Mouse (Mus musculus) mature B cell (primary cell): ENCODE data around the gene Hivep2.

Experiments
- in situ Hi-C: fragments of 300-500 bp; cut with MboI; formaldehyde crosslinking; loops from 2 replicates; pipeline ENCODE4 v1.14.3; 2019

Hivep2 gene

DNA sequence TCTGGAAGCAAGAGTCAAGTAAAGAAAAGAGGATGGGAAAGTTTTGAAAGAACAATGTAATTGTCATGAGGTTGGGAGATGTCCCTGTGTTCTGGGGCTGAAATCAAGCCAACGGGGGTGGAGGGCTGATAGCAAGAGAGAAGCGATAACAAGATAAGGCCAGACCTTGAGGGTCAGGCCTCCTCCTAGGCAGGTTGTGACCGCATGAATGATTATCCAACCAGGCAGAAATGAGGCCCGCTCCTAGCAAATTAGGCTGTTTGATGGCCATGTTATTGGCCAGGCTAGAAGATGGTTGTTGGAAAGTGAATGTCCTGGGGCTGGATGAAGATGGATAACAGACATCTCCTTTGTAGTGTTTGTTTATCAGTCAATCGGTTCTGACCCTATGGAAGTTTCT is 5.4 kb downstream of the Hivep2 start:
- in situ Hi-C loops: no loop called here

DNA sequence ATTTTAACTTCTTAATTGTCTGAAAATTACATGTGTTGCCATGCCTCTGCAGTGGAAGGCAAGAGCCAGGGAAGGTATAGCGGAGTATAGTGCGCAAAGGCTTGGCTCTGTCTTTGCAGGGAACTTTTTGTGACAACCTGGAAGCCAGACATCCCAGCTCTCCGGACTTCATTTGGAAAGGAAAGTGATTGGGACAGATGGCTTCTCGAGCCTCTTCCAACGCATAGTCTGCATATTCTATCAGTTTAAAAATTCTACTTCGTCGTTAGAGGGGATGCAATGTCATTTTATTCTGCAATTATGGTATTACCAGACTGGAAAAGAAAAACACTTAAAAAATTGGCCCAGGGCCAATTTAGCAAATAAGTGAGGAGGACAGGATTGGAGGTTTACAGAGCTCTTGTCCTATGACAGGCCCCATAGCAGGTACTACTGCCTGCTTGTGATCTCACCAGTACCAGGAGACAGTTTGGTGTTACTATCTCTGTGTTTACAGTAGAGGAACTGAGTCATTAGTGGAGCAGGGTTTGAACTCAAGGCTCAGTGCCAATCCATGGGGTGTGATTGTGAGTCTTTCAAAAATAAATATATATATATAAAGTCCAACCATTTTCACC is 7.8 kb downstream of the Hivep2 start:
- in situ Hi-C loops: no loop called here

DNA sequence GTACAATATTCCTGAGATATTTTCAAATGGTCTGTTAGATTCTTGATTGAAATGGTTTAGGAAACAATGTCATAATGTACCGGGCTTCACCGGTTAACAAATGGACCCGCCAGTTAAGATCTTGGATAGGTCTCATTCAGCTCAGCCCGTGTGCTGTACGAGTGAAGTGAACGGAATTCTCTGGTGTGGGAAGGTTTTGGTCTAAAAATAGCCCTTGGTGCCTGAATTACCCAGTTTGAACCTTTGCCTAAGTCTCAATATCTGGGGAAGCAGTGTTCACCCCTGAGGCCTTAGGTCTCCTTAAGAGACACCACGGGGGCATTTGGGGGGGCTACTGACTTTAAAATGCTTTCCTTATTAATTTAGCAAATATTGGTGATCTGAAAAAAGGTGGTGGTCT is 8.6 kb downstream of the Hivep2 start:
- in situ Hi-C loops: no loop called here

DNA sequence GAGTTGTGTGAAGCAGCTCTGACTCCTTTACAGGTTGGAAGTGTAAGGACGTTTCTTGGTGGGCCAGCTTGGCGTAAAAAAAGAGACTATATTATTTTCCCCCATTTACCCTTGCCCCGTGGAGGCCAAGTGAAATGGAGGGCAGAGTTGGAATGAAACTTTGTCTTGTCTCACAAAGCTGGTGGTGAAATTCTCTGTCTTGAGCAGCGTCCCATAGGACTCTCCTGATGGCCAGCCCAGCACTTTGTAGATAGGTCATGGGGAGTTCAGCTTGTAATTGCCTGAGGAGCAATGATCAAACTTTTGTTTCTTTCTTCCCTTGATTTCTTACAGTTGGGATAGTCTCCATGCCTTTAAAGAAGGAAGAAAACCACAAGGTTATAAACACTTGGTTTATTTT is 10.0 kb downstream of the Hivep2 start:
- in situ Hi-C loops: no loop called here

DNA sequence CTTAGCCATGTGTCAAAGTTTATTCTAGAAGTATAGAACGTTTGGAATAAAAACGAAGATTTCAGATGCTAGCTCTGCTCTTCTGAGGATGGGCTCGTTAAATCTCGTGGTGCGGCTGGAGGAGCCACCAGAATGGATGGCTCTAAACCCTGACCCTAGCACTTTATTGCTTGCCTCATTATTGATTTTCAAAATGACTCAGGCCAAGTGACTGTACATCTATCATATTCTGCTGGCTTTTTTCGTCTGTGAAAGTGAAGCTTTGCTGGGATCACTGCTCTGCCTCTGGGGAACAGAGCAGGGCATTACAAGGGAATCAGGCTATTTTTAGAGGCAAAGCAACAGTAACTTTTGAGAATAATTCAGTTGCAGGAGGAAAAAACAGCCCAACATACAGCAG is 10.4 kb downstream of the Hivep2 start:
- in situ Hi-C loops: no loop called here

DNA sequence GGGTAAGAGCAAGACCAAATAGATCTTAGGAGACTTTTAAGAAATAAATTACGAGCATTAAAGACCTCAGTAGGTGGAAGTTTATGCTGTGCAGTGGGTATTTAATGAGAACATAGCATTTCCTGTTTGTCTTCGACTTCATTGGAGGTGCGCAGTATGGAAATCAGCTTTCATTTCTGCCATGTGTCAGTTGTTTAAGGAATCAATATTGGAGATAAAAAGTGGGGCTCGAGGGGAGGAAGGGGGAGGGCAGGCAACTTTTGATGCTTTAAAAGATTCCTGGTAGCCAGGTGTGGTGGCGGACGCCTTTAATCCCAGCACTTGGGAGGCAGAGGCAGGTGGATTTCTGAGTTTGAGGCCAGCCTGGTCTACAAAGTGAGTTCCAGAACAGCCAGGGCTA is 16.4 kb downstream of the Hivep2 start:
- in situ Hi-C loops: no loop called here

DNA sequence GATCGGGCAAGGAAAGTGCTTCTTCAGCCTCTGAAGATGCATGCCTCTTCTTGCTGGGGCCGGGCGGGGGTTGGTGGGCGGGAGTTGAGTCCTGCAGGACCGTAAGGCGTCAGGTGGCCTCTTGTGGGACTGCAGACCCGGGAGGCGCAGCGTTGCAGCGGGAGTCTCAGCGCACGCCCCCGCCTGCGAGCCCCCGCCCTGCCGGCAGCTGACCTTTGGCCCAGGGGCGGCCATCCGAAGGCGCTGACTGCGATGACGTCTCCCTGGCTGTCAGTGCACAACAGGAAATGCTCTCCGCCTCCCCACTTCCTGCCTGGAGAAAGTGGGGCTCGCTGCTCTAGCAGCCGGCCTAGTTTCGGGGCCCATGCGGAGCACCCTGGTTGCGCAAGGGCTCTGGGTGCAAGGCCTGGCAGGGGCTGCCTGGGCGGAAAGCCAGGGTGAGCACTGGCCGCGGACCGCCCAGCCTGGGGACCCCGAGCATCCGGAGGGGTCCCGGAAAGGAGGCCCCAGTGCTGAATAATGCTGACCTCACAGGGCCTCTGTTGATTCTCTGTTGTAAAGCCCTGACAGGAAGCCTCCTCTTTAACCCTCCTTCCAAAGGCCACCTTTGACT is 17.0 kb downstream of the Hivep2 start:
- in situ Hi-C loops: no loop called here

DNA sequence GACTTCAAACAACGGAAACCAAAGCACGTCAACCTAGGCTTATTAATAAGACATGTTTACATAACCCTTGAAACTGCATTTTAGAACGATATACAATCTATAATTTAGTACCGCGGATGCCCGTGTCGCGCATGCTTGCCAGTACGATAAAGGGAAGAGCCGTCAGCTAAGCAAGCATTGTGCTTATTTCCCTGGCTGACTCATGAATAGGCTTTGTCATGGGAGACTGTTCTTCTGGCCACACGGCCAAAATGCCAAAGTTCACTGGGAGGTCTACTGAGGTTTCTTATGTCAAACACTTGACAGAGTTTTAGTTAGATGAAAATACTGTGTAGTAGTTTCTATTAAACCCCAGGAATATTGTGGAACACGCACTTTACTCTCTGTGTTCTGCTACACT is 17.8 kb downstream of the Hivep2 start:
- in situ Hi-C loops: no loop called here

DNA sequence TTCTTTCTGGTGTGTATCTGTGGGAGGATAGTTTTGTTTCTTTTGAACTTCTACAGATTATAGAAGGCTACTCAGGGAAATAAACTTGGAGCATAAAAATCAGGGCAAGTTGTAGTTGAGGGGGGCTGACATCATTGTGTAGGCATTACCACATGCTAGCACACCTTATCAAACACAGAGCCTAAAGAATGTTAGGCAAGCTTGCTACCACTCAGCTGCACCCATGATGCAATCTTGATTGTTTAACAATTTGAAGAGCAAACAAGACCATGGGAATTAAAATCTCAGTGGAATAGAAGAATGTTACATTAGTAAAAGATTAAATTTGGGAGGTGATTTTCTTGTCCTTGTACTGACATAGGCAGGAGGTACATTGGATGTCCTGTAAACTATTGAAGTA is 18.4 kb downstream of the Hivep2 start:
- in situ Hi-C loops: no loop called here

DNA sequence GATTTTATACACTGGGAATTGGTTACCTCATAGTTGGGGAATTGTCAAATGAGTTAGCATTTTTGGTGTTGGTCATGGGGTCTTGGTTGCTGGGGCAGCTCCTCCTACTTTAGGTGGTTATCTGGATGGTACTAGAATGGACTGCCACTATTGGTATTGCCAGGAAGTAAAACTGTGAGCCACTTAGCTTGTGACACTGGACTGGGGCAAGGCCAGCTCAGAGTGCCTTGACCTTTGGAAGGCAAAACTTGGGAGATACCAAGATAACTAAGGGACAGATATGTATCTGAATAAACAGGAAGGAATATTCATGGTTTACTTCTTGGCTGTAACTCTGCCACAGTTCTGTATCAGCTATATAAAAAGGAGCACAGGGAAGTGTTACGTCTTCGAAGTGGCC is 20.7 kb downstream of the Hivep2 start:
- in situ Hi-C loops: no loop called here

DNA sequence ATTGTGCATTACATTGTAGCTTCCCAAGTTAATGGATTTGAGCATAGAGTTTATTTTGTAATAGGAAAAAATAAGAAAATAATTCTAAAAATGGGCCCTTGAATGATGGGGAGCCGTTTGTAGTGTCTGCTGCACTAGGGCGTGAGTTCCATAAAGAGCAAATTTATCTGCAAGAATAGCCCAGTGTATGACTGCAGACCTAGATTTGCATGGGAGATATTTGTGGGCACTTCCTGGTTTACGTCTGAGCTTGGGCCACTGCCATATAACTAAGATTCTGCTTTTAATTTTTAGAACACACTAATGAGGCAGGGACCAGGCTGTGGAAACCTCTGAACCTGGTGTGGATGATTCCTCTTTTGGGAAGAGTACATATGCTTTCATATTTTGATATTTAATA is 21.5 kb downstream of the Hivep2 start:
- in situ Hi-C loops: no loop called here

DNA sequence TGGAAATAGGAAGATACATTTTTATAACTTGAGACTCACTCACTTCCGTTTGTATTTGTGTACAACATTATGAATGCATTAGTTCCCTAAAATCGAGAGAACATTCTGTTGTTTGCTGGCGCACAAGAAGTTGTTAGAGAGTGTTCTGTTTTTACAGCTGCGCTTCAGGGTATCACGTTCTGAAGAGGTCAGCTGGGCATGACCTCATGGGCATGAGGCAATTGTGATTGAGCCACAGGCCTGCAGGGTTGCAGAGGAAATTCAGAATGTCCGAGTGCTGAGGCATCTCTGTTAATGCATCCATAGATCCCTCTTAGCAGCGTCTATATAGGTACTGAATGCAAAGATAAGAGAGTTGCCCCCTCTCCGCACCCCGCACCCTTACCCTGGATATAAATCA is 22.4 kb downstream of the Hivep2 start:
- in situ Hi-C loops: no loop called here

DNA sequence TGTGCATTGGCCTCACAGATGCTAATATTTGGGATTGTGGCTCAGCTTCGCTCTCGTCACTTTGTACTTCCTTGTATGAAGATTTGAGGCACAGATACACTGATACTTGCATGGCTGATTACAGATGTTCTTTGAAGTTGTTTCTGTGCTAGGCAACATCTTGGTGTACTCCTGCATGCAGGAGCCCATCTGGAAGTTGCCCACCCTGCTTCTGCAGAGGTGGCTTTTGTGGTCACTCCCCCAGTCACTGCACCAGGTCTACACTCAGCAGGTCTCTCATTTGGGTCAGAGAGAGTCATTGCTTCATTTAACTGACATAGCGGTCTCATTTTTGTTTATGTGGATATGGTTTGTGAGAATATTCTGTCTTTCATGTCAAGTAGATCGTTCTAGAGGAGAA is 22.9 kb downstream of the Hivep2 start:
- in situ Hi-C loops: no loop called here

DNA sequence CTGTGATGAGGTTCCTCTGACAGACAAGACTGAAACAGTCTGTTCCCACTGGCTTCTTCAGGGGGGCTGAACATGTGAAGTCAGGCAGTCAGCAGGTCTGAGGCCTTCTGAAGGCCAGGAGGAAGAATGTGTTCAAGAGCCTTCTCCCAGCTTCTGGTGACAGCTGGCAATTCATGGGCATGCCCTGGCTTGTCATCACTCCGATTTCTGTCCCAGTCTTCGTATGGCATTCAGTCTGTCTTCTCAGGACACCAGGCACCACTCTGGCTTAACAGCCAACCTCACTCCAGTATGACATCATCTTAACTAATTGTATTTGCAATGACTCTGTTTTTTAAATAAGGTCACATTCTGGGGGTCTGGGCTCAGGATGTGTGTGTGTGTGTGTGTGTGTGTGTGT is 25.0 kb downstream of the Hivep2 start:
- in situ Hi-C loops: no loop called here

DNA sequence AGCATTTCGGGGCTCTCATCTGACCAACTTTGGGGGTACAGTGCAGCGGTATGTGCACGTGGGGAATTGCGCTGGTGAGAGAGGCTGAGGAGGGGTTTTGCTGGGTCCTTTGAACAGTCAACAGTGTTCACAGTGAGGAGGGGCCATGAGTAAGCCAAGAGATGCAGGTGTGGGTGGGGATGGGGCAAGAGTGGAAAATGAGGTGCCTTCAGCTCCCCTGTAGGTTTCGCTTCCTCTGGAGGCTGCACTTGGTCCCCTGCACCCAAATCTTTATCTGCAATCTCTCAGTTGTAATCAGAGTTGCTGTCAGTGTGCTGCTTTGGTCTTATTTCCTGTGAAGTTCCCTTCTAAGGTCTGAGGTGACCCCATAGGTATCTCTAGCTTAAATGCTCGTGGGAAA is 27.5 kb downstream of the Hivep2 start:
- in situ Hi-C loops: no loop called here

DNA sequence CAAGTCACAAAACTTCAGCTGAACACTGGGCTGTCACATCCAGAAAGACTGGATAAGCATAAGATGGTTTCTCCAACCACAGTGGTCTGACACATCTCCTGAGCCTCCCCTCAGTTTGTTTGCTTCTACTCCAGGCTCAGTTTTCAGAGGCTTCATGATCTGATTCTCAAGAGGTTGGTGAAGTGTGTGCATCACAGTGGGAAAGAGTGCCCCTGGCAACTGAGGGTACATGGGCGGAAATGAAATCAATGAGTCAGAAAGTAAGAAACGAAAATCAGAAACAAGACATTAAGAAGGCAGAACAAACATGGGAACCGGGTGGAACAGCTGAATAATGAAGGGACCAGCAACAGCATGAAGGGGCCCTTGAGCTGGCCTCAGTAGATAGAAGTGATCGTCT is 31.5 kb downstream of the Hivep2 start:
- in situ Hi-C loops: no loop called here

DNA sequence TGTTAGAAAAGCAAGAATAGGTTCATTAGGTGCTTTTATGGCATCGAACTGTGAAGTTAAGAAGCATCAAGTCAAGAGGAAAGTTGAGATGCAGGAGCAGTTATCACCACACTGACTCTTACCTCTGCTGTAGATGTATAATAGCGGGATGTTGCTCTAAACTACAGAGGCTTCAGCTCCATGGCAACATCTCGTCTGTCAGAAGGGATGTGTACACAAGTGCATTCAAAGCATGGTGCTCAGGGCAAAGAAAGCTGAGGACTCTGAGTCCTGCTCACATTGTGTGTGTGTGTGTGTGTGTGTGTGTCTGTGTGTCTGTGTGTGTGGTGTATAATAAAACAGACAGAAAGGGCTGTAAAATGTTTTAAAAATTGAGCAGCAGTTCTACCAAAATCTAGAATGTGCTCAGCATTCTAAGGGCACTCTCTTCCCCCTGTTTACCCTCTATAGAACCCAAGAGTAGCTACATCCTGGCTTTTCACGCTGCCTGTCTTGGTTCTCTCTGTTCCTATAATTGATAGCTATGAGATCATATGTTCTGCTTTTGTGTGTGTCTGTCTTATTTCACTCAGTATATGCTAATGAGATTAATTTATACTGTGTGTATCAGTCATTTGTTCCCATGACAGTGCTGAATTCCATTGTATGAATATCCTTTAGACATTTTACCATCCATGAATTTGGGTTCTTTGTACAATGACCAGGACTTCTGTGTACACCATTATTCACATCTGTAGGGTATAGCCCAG is 39.1 kb downstream of the Hivep2 start:
- in situ Hi-C loops: no loop called here

DNA sequence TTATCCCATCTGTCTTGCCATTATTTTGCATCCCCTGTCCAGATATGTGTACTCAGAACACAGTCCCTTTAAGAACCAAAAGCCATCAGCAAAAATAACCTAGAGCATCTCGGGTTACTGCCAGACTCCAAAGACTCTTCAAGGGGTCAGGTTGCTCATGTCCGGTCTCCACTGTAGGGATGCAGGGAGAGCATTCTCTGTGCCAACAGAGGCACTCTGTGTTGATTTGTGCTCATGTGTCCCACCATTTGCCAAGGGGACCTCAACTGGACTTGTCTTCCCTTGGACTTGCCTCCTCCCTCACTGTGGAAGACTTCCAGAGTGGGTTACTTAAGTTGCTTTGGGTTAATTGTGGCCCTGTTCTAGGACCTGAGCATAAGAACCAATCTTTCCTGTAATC is 43.8 kb downstream of the Hivep2 start:
- in situ Hi-C loops: no loop called here

DNA sequence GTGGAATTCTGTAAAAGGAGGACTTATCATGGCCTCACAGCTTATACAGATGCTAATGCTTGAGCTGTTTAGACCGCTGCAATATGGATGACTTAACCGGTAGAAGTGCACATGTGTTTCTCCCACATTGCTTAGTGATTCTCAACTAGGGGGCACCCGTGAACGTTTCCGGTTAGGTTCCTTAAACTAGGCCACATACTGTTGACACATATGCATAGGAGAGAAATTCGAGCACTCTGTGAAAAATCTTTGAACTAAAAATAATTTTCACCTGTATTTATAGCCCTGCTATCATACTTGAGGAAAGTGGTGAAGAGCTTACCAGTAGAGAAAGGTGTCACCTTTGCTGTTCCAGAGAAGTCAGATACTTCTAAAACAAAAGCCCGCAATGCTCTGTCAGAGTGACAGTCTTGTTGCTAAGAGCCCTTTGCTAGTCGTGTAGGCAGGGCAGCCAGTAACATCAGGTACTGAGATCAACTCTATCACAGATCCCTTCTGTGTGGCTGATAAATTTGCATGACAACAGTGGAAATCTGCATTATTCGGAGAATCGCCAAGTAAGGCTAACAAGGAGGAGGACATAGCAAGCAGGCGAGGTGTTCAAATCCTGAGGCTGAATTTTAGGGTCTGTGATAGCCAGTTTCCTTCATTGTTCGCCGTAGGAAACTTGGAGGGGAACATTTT is 50.6 kb downstream of the Hivep2 start:
- in situ Hi-C loops: no loop called here

DNA sequence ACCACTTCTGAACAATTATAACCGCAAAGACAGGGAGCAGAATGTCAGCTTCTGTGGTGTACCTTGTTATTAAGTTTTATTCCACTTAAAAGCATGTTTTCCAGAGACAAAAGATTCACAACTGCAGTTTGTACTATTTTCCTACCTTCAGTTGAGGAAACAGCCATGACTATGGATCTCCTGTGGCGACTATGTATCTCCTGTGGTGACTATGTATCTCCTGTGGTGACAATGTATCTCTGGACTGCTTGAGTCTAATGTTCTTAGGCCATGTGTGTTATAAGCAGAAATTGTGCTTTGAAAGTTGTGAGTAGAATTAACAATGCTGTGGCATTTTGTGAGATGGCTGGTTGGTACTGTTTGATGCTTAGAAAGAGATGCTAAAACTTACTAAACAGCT is 51.5 kb downstream of the Hivep2 start:
- in situ Hi-C loops: no loop called here

DNA sequence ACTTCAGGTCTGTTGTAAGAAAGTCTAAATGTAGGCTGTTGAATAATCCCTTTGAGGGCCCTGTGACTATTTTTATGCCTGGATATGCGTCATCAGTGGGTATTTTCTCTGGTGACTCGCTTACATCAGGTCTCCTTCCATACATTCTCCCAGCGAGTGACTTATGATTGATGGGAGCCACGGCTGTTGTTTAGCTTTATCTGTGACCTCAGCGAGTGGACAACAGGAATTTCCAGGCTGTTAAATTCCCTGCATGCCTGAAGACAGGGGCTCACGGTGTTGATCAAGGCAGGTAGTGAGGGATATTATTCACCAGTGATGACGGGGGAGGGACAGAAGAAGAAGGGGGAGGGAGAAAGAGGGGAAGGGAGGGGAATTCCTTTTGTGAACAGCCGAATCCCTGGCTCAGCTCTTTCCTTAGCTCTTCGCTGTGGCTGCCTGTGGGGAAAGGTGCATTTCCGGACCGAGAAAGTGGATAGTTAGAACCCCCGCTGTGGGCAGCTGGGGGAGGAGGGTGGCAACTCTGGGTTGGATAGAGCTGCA is 52.0 kb downstream of the Hivep2 start:
- in situ Hi-C loops: no loop called here

DNA sequence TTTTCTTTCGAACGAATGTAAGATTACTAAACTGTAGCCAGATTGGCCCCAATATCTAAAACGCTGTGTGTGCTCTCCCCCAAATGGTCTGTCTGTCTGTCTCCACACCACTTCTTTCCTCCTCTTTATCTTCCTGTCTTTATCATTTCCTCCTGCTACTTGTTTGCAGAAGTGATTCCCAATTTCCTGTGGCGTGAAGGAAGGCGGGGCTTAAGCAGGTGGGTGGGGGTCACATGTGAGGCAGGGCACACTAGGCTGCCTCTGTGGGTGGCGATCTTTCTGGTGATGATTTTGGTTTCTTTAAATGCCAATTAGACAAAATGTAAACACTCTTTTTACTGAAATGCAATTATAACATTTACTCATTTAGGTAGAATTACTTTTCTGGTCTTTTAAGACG is 52.8 kb downstream of the Hivep2 start:
- in situ Hi-C loops: no loop called here

DNA sequence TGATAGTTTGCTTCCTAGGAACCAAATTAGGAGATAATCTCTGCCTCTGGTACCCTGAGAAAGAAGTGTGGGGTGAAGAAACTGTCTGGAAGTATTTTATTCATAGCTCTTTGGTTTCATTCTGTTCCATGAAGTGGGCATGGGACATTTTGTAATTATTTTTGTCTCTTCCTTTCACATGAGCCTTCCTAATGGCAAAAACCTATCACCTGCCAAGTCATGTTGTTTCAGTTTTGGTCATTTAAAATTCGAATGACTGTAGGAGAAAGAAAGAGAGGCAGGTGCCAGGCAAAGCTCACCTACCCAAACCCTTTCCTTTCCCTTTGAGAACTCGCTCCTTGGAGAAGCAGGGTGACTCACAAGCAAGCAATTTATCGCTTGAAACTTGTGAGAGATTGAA is 53.3 kb downstream of the Hivep2 start:
- in situ Hi-C loops: no loop called here
